13 mouse cellular contexts compared by ENCODE assay signal in the genomic region with DNA sequence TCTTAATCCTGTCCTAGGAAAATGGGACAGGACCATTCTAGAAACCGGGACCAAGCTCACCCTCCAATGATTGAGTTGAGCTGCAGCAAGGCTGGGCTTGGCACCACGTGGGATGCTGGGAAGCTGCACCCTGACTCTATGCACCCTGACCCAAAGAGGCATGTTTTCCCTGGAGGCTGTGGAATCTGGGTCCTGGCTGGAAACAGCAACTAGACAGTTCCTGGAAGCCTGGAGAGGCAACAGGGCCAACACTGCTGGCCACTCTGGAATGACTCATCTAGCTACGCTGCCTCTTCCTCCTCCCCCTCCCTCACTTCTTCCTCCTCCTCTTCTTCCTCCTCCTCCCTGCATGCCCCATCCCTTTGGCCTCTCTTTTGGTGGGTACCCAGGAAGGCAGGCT. TPM values are rescaled to one million over a fixed set of nuclear protein-coding genes. Genes with fewer than 3 reads are reported as not detected.
A peak's percentile ranks its signal among the peaks of the same experiment; 100 is the strongest.
DNase-seq lines count a peak whose midpoint lies in the region; ATAC-seq and TF ChIP-seq lines count a peak whose summit lies in the region.
"Had no signal": no experiment of that assay in that cellular context is flagged by ENCODE, and none has a peak within 500 bp of the region (broad histone marks: within the 10 kb centered on the region; RNA-seq: fewer than 3 reads in every experiment).

No protein-coding gene starts in this region.

- H3K9ac ChIP-seq in liver, adult 2 months (ENCODE audit: low read depth, low read length): no peak overlapping the region
- H3K9ac ChIP-seq in liver, embryonic 11.5 days (ENCODE audit: low read depth, low read length): no peak overlapping the region
- no peak overlapping the region for H3K9ac ChIP-seq in heart, postnatal 0 days (replicated peaks; ENCODE audit: low read depth, low read length)

- H3K4me2 ChIP-seq in liver, embryonic 11.5 days: no peak overlapping the region
- H3K4me2 ChIP-seq in heart, postnatal 0 days (ENCODE audit: low read depth, low read length): no peak overlapping the region

- peak; percentile 67; the same call in 1 of the 2 replicates for TF ChIP-seq EP300 in heart, postnatal 0 days (IDR thresholded peaks at IDR 0.05; ENCODE audit: low read depth)

- TF ChIP-seq POLR2A in liver, adult 2 months (IDR thresholded peaks at IDR 0.05; ENCODE audit: extremely low read depth, insufficient read depth, low read length): no peak

- DNase-seq in liver, adult 2 months (ENCODE audit: extremely low read depth, low read depth, low spot score): peak; percentile 82
- DNase-seq in liver, embryonic 11.5 days (ENCODE audit: low spot score): no peak
- peak; percentile 28 for DNase-seq in adrenal gland, postnatal 25 days
- no peak for DNase-seq in heart, postnatal 0 days (ENCODE audit: low spot score)
- DNase-seq in lung, postnatal 36 days: peak; percentile 63
- no peak for DNase-seq in thymus, postnatal 36 days
- no peak for DNase-seq in urinary bladder, adult 2 months (ENCODE audit: low spot score)
- DNase-seq: cerebellum, adult 11 months; embryo, embryonic 11 days; layer of hippocampus, adult 9-11 months had no signal

- peaks cover 2% of the 10 kb centered on the region; the same call in 1 of the 2 replicates for H3K4me1 ChIP-seq in liver, adult 2 months (ENCODE audit: control insufficient read depth, insufficient read depth, low read length)
- H3K4me1 ChIP-seq in liver, embryonic 11.5 days (replicated peaks; ENCODE audit: control insufficient read depth, insufficient read depth, low read length): no peaks in the 10 kb centered on the region
- H3K4me1 ChIP-seq in heart, postnatal 0 days (ENCODE audit: control insufficient read depth, insufficient read depth): peaks cover 21% of the 10 kb centered on the region; the same call in 1 of the 2 replicates

- no peak for TF ChIP-seq CTCF in liver, adult 2 months (IDR thresholded peaks at IDR 0.05; ENCODE audit: low read depth, low read length)
- no peak for TF ChIP-seq CTCF in heart, postnatal 0 days (IDR thresholded peaks at IDR 0.05; ENCODE audit: low read depth)

- H3K27me3 ChIP-seq in liver, adult 2 months (ENCODE audit: control insufficient read depth, insufficient read depth, low read length): no peaks in the 10 kb centered on the region
- H3K27me3 ChIP-seq in liver, embryonic 11.5 days (replicated peaks; ENCODE audit: control insufficient read depth, insufficient read depth, low read length): no peaks in the 10 kb centered on the region
- H3K27me3 ChIP-seq in heart, postnatal 0 days (ENCODE audit: control insufficient read depth, insufficient read depth, low read length): no peaks in the 10 kb centered on the region

- WGBS in liver, adult 2 months: 8% methylated on average over 3 of the region's 3 CpGs
- 55% methylated on average over 3 of the region's 3 CpGs for WGBS in liver, embryonic 11.5 days
- 45% methylated on average over 3 of the region's 3 CpGs for WGBS in heart, postnatal 0 days

- ATAC-seq in liver, embryonic 11.5 days (replicated peaks; ENCODE audit: low FRiP score): no peak
- 0 out of 2 replicates have a peak, but pooled peaks have one; percentile 7 for ATAC-seq in heart, postnatal 0 days (ENCODE audit: insufficient read depth, low read depth)
- ATAC-seq: hindbrain, embryonic 16.5 days had no signal

- H3K4me3 ChIP-seq in liver, adult 2 months (ENCODE audit: insufficient read depth, low read depth, low read length): no peak overlapping the region
- H3K4me3 ChIP-seq in liver, embryonic 11.5 days (ENCODE audit: low read depth, low read length): no peak overlapping the region
- H3K4me3 ChIP-seq in heart, postnatal 0 days (ENCODE audit: low read depth, low read length): no peak overlapping the region

- H3K27ac ChIP-seq in liver, adult 2 months (replicated peaks; ENCODE audit: insufficient read depth, low read depth, low read length): no peak overlapping the region
- H3K27ac ChIP-seq in liver, embryonic 11.5 days (ENCODE audit: low read depth, low read length): no peak overlapping the region
- H3K27ac ChIP-seq in heart, postnatal 0 days (ENCODE audit: low read depth): peak overlapping the region; percentile 37; the same call in 1 of the 2 replicates

- no peaks in the 10 kb centered on the region for H3K9me3 ChIP-seq in liver, embryonic 11.5 days (ENCODE audit: control insufficient read depth, low read length)
- H3K9me3 ChIP-seq in heart, postnatal 0 days (replicated peaks; ENCODE audit: control insufficient read depth, low read length): no peaks in the 10 kb centered on the region

- H3K79me2 ChIP-seq in liver, adult 2 months (ENCODE audit: control insufficient read depth, insufficient read depth, low read length): no peaks in the 10 kb centered on the region

- no peaks in the 10 kb centered on the region for H3K36me3 ChIP-seq in liver, adult 2 months (ENCODE audit: control insufficient read depth, insufficient read depth, low read length)
- H3K36me3 ChIP-seq in liver, embryonic 11.5 days (ENCODE audit: control insufficient read depth, insufficient read depth, low read length): no peaks in the 10 kb centered on the region
- peaks cover 79% of the 10 kb centered on the region for H3K36me3 ChIP-seq in heart, postnatal 0 days (replicated peaks; ENCODE audit: control insufficient read depth, insufficient read depth, low read length)

RNA-seq across cellular contexts. Expression of a gene that starts 31.4 kb away (rescaled TPM):
- total RNA-seq in liver, adult 2 months (2014; rRNA removed): not detected in 2 replicates
- polyA plus RNA-seq in liver, adult 2 months (2012; rRNA removed): not detected in 2 replicates
- not detected in 2 replicates for polyA plus RNA-seq in liver, embryonic 11.5 days (2014; fragmentation: Nextera tagmentation; extraction: Ambion mirVana)
- total RNA-seq in adrenal gland, postnatal 25 days (2021): not detected in 2 replicates
- not detected in 2 replicates for total RNA-seq in heart, postnatal 0 days (2014; rRNA removed; ENCODE audit: low replicate concordance)
- not detected in 2 replicates for polyA plus RNA-seq in heart, postnatal 0 days (2015; fragmentation: Nextera tagmentation; extraction: Ambion mirVana)
- 0.08 TPM in 1 of 2 replicates, not detected in the other for polyA plus RNA-seq in urinary bladder, adult 2 months (2012; rRNA removed)
- total RNA-seq: megakaryocyte, adult 5-6 weeks had no signal
- polyA plus RNA-seq: hindbrain, embryonic 16.5 days; limb, embryonic 14.5 days had no signal

RNA-seq across cellular contexts. Expression of a gene that starts 34.4 kb away (rescaled TPM):
- 0.18 TPM in 1 of 2 replicates, not detected in the other for total RNA-seq in liver, adult 2 months (2014; rRNA removed)
- 0.06 TPM in 2 replicates for polyA plus RNA-seq in liver, adult 2 months (2012; rRNA removed)
- 0.38 and 2.7 TPM in 2 replicates for polyA plus RNA-seq in liver, embryonic 11.5 days (2014; fragmentation: Nextera tagmentation; extraction: Ambion mirVana)
- total RNA-seq in adrenal gland, postnatal 25 days (2021): 0.73 and 1.4 TPM in 2 replicates
- 518 and 526 TPM in 2 replicates for total RNA-seq in heart, postnatal 0 days (2014; rRNA removed; ENCODE audit: low replicate concordance)
- polyA plus RNA-seq in heart, postnatal 0 days (2015; fragmentation: Nextera tagmentation; extraction: Ambion mirVana): 376 and 380 TPM in 2 replicates
- polyA plus RNA-seq in urinary bladder, adult 2 months (2012; rRNA removed): 43.3 and 50.5 TPM in 2 replicates
- total RNA-seq: megakaryocyte, adult 5-6 weeks had no signal

RNA-seq across cellular contexts. Expression of a gene that starts 45.9 kb away (rescaled TPM):
- total RNA-seq in liver, adult 2 months (2014; rRNA removed): not detected in 2 replicates
- polyA plus RNA-seq in liver, adult 2 months (2012; rRNA removed): not detected in 2 replicates
- not detected in 2 replicates for polyA plus RNA-seq in liver, embryonic 11.5 days (2014; fragmentation: Nextera tagmentation; extraction: Ambion mirVana)
- not detected in 2 replicates for total RNA-seq in adrenal gland, postnatal 25 days (2021)
- total RNA-seq in heart, postnatal 0 days (2014; rRNA removed; ENCODE audit: low replicate concordance): 5.9 and 8.6 TPM in 2 replicates
- 8.4 and 8.7 TPM in 2 replicates for polyA plus RNA-seq in heart, postnatal 0 days (2015; fragmentation: Nextera tagmentation; extraction: Ambion mirVana)
- not detected in 2 replicates for polyA plus RNA-seq in urinary bladder, adult 2 months (2012; rRNA removed)
- total RNA-seq: megakaryocyte, adult 5-6 weeks had no signal
- polyA plus RNA-seq: hindbrain, embryonic 16.5 days had no signal

RNA-seq across cellular contexts. Expression of a gene that starts 50.9 kb away (rescaled TPM):
- total RNA-seq in liver, adult 2 months (2014; rRNA removed): 20.4 and 23.7 TPM in 2 replicates
- polyA plus RNA-seq in liver, adult 2 months (2012; rRNA removed): 4.2 and 4.5 TPM in 2 replicates
- 17.4 and 18.0 TPM in 2 replicates for polyA plus RNA-seq in liver, embryonic 11.5 days (2014; fragmentation: Nextera tagmentation; extraction: Ambion mirVana)
- total RNA-seq in adrenal gland, postnatal 25 days (2021): 64.7 and 73.0 TPM in 2 replicates
- 99.5 and 130 TPM in 2 replicates for total RNA-seq in heart, postnatal 0 days (2014; rRNA removed; ENCODE audit: low replicate concordance)
- polyA plus RNA-seq in heart, postnatal 0 days (2015; fragmentation: Nextera tagmentation; extraction: Ambion mirVana): 37.2 and 38.6 TPM in 2 replicates
- polyA plus RNA-seq in urinary bladder, adult 2 months (2012; rRNA removed): 47.7 and 56.2 TPM in 2 replicates

Comparison
In these comparisons a context has a peak if more than half of its experiments do, and no peak if none do; other contexts are left out.
1. DNase-seq: peak in liver, adult 2 months (single experiment), adrenal gland, postnatal 25 days (single experiment) and lung, postnatal 36 days (single experiment); none in liver, embryonic 11.5 days (single experiment), heart, postnatal 0 days (single experiment), thymus, postnatal 36 days (0 of 2) and urinary bladder, adult 2 months (single experiment).
2. RNA of a gene that starts 34.4 kb away (polyA plus RNA-seq): 376 to 380 TPM in heart, postnatal 0 days and 43.3 to 50.5 TPM in urinary bladder, adult 2 months; 0.38 to 2.7 TPM in liver, embryonic 11.5 days and 0.06 TPM in liver, adult 2 months; every median in the first group is over 10 times any median in the second.